Mouse (Mus musculus): ENCODE results near the gene E2f8. TPM values are rescaled to one million over a fixed set of nuclear protein-coding genes. Genes with fewer than 3 reads are reported as not detected.

The E2f8 gene
- polyA plus RNA-seq, 1 experiment from 2014 or later: 12.0 TPM

DNA sequence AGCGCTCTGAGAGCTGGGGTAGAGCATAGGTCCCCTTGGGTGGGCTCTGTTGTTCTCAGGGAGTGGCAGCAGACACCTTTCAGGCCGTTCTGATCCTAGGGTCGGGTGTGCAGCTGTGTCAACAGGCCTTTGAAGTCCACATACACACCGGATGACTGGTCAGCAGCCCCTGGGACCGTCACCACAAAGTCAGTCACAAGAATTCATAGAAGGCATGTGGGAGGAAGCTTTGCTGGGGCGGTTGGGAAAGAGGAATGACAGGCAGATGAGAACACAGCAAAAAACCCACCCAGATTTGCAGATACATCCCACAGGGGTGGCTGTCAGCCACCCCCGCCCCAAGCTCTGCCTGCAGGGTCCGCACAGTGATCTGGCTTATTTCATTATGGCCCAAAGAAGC is 6.6 kb upstream of the E2f8 start:
- no peak overlapping the region for H3K27ac ChIP-seq
- H3K4me3 ChIP-seq: no peak overlapping the region
- H3K9ac ChIP-seq: no peak overlapping the region
- peaks cover 34% of the 10 kb centered on the region for H3K27me3 ChIP-seq
- WGBS: 37% methylated on average over 8 of the region's 8 CpGs
- H3K9me3 ChIP-seq (replicated peaks): no peaks in the 10 kb centered on the region
- no peak for ATAC-seq (ENCODE audit: low FRiP score)
- H3K4me1 ChIP-seq: peaks cover 24% of the 10 kb centered on the region
- no peak overlapping the region for H3K4me2 ChIP-seq (replicated peaks)
- no peaks in the 10 kb centered on the region for H3K36me3 ChIP-seq

DNA sequence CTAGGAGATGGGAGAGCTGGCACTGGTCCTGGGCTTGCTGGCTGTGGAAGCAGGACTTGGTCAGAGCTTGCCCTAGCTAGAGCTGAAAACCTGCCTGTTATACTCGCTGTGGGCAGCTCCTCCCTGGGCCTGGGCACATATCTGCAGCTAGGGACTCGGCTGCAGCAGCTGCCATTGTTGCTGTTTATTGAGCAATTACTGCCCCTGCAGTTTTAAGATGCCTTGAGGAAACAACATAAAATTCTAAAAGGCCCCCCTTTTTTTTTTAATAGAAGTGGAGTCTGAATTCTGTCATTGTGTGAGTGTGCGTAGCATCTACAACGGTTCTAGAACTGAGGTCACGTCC is 2.8 kb upstream of the E2f8 start:
- 69% methylated on average over 5 of the region's 5 CpGs for WGBS
- H3K27ac ChIP-seq: no peak overlapping the region
- H3K4me3 ChIP-seq: no peak overlapping the region
- H3K4me2 ChIP-seq (replicated peaks): no peak overlapping the region
- H3K4me1 ChIP-seq: peaks cover 25% of the 10 kb centered on the region
- no peak overlapping the region for H3K9ac ChIP-seq
- H3K36me3 ChIP-seq: no peaks in the 10 kb centered on the region
- no peaks in the 10 kb centered on the region for H3K9me3 ChIP-seq (replicated peaks)
- H3K27me3 ChIP-seq: peaks cover 45% of the 10 kb centered on the region
- no peak for ATAC-seq (ENCODE audit: low FRiP score)

DNA sequence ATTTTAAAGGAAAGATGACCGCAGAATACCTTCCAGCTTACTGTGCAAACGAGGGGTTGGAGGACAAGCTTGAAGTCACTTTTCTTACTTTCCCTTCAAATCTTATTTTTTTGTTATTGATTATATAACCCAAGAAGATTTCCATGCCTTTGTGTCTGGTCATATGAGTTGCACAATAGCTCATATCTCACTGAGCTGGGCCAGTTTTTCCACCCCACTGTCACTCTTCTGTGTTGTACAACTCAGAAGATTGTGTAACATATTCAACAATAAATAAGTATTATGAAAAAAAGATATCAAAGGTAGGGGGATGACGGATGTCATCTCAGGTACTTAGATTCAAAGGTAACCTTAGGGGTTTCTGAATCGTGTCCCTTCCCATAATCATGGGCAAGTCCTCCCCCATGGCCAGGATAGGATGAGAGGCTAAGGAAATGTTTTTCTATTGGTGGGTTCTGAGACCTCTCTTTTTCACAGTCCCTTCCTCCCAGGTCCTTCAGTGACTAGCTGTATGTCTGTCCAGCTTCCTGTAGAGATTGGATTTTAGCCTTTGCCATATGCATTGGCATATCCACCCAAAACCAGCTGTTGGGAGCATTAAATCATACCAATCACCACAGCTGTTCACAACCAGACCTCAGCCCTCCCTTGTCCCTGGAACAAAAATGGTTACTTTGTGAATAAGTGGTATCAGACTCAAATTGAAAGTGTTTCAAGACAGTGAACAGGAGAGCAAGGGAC is 2.3 kb upstream of the E2f8 start:
- Histone ChIP-seq H3K27me3 (peaks cover 43% of the 10 kb centered on the region), H3K27ac (no peak overlapping the region), H3K9ac (no peak overlapping the region), H3K4me3 (no peak overlapping the region), H3K4me1 (peaks cover 26% of the 10 kb centered on the region), H3K9me3 (replicated peaks) (no peaks in the 10 kb centered on the region), H3K36me3 (no peaks in the 10 kb centered on the region), H3K4me2 (replicated peaks) (no peak overlapping the region)
- ATAC-seq (ENCODE audit: low FRiP score): no peak
- 89% methylated on average over 4 of the region's 4 CpGs for WGBS

DNA sequence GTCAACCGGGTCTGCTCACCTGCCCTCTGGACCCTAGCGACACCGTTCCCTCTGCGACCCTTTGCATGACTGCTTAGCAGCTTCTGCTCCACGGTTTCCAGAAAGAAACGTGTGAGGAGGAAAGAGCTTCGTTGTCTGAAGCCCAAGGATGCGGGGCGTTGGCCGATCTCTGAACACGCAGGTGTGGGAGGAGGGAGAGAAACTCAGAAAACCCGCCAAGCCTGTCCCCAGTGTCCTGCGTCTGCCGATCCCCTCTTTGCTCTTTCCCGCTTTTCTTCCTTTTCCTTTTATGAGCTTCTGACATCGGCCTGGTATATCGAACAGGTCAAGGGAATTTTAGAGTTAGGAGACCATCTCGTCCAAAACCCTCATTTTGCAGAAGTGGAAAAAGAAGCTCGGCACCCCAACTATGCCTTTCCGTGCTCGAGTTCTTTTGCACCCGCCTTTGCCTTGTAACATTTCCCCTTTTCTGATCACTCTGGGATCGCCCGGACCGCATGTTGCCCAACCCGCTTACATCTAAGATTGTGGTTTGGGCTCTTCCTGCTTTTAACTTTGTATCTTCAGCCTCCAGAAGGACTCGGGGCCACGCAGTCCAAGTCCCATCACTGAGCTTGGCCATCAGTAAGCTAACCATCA is 694 bp upstream of the E2f8 start:
- Histone ChIP-seq H3K9ac (peak overlapping the region; percentile 43; the same call in 1 of the 2 replicates), H3K27me3 (peaks cover 40% of the 10 kb centered on the region), H3K36me3 (0 out of 2 replicates have a peak, but pooled peaks cover 5% of the 10 kb centered on the region), H3K27ac (no peak overlapping the region), H3K4me1 (peaks cover 18% of the 10 kb centered on the region), H3K9me3 (replicated peaks) (no peaks in the 10 kb centered on the region), H3K4me2 (replicated peaks) (peak overlapping the region; percentile 100), H3K4me3 (peak overlapping the region; percentile 73)
- ATAC-seq (ENCODE audit: low FRiP score): no peak
- WGBS: 1% methylated on average over 28 of the region's 28 CpGs

DNA sequence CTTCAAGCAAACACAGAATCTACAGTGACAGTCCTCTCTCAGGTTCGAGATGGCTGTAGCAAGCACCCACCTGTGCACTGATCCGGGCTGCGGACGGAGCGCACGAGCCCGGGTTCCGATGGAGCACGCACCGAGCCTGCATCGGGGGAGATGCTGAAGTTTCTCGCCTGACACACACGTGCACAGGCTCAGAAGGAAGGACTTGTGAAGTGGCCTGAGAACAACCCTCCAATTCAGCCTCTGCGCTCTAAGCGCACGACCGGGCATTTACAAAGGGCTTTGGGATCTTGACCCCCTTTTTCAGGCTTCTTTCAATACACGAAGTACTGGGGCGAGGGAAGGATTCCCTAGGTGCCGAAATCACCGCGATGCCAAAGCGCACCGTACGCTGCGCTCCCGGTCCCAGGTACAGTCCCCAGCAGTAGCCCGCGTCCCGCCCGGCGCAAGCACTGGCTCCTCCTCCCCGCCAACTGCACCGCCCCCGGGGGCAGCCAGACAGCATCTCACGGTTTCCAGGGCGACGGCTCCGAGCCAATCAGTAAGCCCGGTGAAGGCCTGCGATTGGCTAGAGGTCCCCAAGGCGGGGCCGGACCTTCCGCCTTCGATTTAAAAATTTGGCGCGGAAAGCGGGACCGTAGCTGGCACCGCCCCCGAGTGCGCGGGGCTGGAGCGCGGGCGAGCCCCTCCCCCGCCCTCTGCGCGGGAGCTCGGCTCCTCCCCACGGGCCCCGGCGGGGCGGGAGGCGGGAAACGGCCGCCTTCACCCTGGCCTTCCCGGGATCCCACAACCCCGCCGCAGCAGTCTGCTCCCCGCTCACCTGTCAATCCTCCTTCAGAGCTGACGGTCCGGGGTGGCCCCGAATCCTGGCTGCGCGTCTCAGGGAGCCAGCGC is 560 bp downstream of the E2f8 start:
- H3K27me3 ChIP-seq: peaks cover 34% of the 10 kb centered on the region
- H3K9ac ChIP-seq: peak overlapping the region; percentile 77
- H3K27ac ChIP-seq: peak overlapping the region; percentile 76; the same call in 1 of the 2 replicates
- H3K4me1 ChIP-seq: peaks cover 18% of the 10 kb centered on the region
- 0 out of 2 replicates have a peak, but pooled peaks cover 8% of the 10 kb centered on the region for H3K36me3 ChIP-seq
- peak overlapping the region; percentile 73 for H3K4me3 ChIP-seq
- WGBS: under 1% methylated on average over 70 of the region's 77 CpGs
- no peaks in the 10 kb centered on the region for H3K9me3 ChIP-seq (replicated peaks)
- peak; percentile 99 for ATAC-seq (ENCODE audit: low FRiP score)
- H3K4me2 ChIP-seq (replicated peaks): peak overlapping the region; percentile 100

DNA sequence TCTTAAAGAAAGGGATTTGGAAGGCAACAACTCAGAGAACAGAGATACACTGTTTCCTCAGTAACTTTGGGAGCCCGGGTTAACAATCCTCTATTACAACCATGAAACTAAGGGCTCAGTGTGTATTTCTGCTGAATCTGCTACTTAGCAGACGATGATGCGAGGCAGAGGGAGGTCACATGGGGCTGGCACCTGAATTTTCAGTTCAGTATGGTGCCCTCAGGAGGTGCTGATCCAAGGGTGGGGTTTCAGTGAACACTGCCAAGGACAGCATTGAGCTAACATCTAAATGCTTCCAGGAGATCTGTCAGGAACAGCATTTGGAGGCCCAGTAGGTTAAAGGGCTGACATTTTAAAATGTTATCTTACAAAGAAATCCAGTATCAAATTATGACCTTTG is 1.8 kb downstream of the E2f8 start:
- Histone ChIP-seq H3K4me2 (replicated peaks) (peak overlapping the region; percentile 38), H3K27me3 (peaks cover 27% of the 10 kb centered on the region), H3K27ac (no peak overlapping the region), H3K9me3 (replicated peaks) (no peaks in the 10 kb centered on the region), H3K4me1 (peaks cover 18% of the 10 kb centered on the region), H3K4me3 (peak overlapping the region; percentile 14), H3K36me3 (peaks cover 21% of the 10 kb centered on the region), H3K9ac (no peak overlapping the region)
- ATAC-seq (ENCODE audit: low FRiP score): no peak
- 63% methylated on average over 3 of the region's 3 CpGs for WGBS

DNA sequence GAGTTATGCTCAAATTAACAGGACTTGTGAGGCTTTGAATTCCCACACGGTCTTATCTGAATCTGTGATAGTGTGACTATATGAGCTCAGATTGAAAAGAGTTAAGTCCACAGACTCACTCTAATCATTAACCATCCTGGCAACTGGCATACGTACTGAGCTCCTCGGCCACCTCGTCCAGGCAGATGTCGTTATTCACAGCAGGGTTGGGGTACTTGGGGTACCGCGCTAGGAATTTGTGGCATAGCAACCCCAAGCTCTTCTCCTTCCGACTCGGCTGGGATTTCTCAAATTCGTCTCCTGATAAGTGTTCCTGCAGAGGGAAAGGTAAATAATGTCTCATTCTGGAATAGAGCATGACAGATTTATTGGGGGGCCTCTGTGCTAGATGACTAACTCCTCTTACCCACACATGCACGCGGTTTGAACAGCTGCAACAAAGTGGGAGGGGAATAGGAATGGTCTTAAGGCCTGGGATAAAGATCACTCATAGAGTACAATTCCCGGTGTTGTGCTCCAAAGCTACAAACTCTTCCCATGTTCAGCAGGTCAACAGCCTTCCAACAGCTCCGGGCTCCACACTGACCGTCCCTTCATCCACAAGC is 3.5 kb downstream of the E2f8 start:
- WGBS: 85% methylated on average over 15 of the region's 15 CpGs
- H3K9ac ChIP-seq: no peak overlapping the region
- no peak overlapping the region for H3K27ac ChIP-seq
- peaks cover 33% of the 10 kb centered on the region for H3K36me3 ChIP-seq
- H3K4me2 ChIP-seq (replicated peaks): no peak overlapping the region
- no peak overlapping the region for H3K4me3 ChIP-seq
- no peaks in the 10 kb centered on the region for H3K9me3 ChIP-seq (replicated peaks)
- peaks cover 18% of the 10 kb centered on the region for H3K4me1 ChIP-seq
- no peak for ATAC-seq (ENCODE audit: low FRiP score)
- peaks cover 10% of the 10 kb centered on the region for H3K27me3 ChIP-seq

DNA sequence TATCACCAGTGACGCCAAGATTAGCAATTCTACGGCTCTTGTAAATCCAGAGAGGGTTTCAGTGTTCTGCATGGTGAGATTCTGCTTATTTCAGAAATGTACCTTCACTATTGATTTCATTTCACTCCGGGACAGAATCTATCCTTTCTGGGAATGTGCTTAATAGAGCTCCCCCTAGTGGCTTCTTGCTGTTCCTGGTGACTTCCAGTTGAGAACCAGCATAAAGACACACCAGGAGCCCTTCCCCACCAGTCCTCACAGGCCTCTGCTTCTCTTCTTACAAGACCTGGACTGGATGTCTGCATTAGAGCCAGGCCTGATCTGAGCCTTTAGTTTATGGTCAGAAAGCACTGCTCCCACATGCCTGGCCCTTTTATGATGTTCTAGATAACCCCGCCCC is 4.9 kb downstream of the E2f8 start:
- H3K4me1 ChIP-seq: peaks cover 11% of the 10 kb centered on the region
- H3K4me2 ChIP-seq (replicated peaks): no peak overlapping the region
- no peak overlapping the region for H3K27ac ChIP-seq
- WGBS: 76% methylated on average over 4 of the region's 4 CpGs
- ATAC-seq (ENCODE audit: low FRiP score): no peak
- no peaks in the 10 kb centered on the region for H3K9me3 ChIP-seq (replicated peaks)
- no peak overlapping the region for H3K4me3 ChIP-seq
- H3K9ac ChIP-seq: no peak overlapping the region
- H3K36me3 ChIP-seq: peaks cover 47% of the 10 kb centered on the region
- peaks cover 4% of the 10 kb centered on the region; the same call in 1 of the 2 replicates for H3K27me3 ChIP-seq

DNA sequence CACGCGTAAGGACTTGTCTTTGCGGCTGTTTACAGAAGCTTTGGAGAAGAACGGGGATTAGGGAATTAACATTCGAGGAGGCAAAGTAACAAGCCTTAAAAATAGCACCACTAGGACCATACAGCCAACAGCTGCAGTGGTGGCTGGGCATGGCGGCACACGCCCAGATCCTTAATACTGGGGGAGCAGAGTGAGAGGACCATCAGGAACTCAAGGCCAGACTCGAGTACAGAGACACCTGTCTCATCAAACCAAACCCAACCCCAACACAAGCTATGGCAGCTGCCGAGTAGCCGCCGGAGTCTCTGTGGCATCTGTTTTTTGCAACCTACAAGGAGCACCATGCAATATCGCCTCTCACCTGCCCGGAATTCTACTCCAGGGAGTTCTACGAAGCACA is 6.3 kb downstream of the E2f8 start:
- 95% methylated on average over 14 of the region's 14 CpGs for WGBS
- Histone ChIP-seq H3K9me3 (replicated peaks) (no peaks in the 10 kb centered on the region), H3K27me3 (no peaks in the 10 kb centered on the region), H3K4me2 (replicated peaks) (no peak overlapping the region), H3K9ac (no peak overlapping the region), H3K27ac (no peak overlapping the region), H3K36me3 (peaks cover 60% of the 10 kb centered on the region), H3K4me3 (no peak overlapping the region), H3K4me1 (peaks cover 7% of the 10 kb centered on the region)
- no peak for ATAC-seq (ENCODE audit: low FRiP score)

DNA sequence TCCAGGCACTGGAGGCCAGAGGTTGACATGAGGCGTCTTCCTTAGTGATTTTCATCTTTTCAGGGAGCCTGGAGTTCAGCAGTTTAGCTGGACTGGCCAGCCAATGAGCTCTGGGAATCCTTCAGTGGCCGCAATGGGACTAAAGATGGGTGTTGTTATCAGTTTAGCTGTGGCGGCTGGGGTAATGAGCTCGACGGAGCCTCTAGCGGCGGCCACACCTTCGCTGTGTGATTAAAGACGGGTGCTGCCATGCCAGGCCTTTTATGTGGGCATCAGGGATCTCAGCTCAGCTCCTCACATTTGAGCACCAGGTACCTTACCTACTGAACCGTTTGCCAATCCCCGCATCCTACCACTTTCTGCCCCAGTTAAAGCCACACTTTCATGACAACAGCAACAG is 10.1 kb downstream of the E2f8 start:
- Histone ChIP-seq H3K9ac (no peak overlapping the region), H3K36me3 (peaks cover 73% of the 10 kb centered on the region), H3K4me3 (no peak overlapping the region), H3K4me1 (no peaks in the 10 kb centered on the region), H3K4me2 (replicated peaks) (no peak overlapping the region), H3K27ac (no peak overlapping the region), H3K27me3 (no peaks in the 10 kb centered on the region), H3K9me3 (replicated peaks) (no peaks in the 10 kb centered on the region)
- 98% methylated on average over 11 of the region's 11 CpGs for WGBS
- no peak for ATAC-seq (ENCODE audit: low FRiP score)

DNA sequence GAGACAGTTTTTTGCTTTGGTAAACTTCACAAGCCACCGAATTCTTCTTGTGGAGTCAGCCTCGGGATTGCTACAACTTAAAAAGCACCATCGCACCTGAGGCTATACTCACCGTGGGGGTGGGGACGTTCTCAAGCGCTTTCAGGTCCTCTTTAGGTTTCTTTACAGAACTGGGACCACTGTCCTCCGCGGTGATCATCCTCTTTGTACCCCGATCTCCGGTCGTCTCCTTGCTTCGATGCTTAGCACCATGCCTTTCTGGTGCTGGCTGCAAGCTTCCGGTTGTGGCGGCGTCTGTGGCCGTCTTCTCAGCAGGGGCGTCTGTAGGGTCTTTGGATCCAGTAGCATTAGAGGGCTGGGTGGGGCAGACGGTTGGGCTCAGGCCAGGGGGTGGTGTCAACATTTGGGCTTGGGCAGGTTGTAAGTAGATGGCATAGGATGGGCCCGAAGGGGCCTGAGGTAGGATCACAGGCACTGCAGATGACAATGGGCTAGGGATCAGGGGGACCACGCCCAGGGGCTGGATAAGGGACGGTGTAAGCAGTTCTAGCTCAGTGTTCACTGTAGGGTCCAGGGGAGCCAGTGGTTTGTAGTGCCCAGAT is 10.7 kb downstream of the E2f8 start:
- H3K36me3 ChIP-seq: peaks cover 73% of the 10 kb centered on the region
- no peak overlapping the region for H3K9ac ChIP-seq

DNA sequence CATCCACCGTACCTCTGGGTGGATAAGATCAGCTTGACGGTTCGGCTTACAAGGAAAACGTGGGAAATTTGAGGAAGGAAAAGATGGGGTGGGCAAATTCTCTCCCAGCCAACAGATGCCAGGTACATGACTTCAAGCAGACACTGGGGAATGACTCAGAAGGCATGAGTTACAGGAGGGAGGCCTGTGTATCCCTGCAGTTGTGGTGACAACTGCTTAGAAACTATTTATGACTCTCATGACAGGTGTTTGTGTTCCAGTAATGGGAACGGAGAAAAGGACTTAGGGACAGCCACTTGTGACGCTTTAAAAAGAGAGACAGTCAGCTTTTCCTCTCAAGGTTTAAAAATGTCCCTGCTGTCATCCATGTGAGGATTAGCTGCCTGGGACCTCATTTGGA is 11.3 kb downstream of the E2f8 start:
- no peak for ATAC-seq (ENCODE audit: low FRiP score)
- Histone ChIP-seq H3K27me3 (no peaks in the 10 kb centered on the region), H3K9ac (no peak overlapping the region), H3K4me2 (replicated peaks) (no peak overlapping the region), H3K4me1 (no peaks in the 10 kb centered on the region), H3K4me3 (no peak overlapping the region), H3K27ac (no peak overlapping the region), H3K36me3 (peaks cover 73% of the 10 kb centered on the region), H3K9me3 (replicated peaks) (no peaks in the 10 kb centered on the region)
- 90% methylated on average over 6 of the region's 6 CpGs for WGBS

More for the DNA sequence above, 10.7 kb downstream of the E2f8 start:
- no peak overlapping the region for H3K4me2 ChIP-seq (replicated peaks)
- no peak overlapping the region for H3K4me3 ChIP-seq
- 92% methylated on average over 21 of the region's 21 CpGs for WGBS
- no peak overlapping the region for H3K27ac ChIP-seq
- no peaks in the 10 kb centered on the region for H3K4me1 ChIP-seq
- no peaks in the 10 kb centered on the region for H3K27me3 ChIP-seq
- ATAC-seq (ENCODE audit: low FRiP score): no peak
- H3K9me3 ChIP-seq (replicated peaks): no peaks in the 10 kb centered on the region

Data from hindbrain, embryonic 12.5 days (tissue).